Mouse (Mus musculus): ENCODE data around the gene Gstm5. TPM values are rescaled to one million over a fixed set of nuclear protein-coding genes. Genes with fewer than 3 reads are reported as not detected.

Gstm5 gene
- polyA plus RNA-seq, 1 experiment, result 3,160 TPM

GRCm38 (mm10) chr3:107945729-107946128 is 50.1 kb downstream of the Gstm5 start:
- Histone ChIP-seq H3K4me3 (ENCODE audit: control insufficient read depth, low read depth, low read length) (no peak overlapping the region), H3K4me1 (ENCODE audit: control insufficient read depth, insufficient read depth, low read length) (peaks cover 6% of the 10 kb centered on the region), H3K36me3 (ENCODE audit: control insufficient read depth, insufficient read depth, low read length) (no peaks in the 10 kb centered on the region), H3K27me3 (ENCODE audit: control insufficient read depth, insufficient read depth, low read length) (no peaks in the 10 kb centered on the region), H3K27ac (ENCODE audit: control insufficient read depth, insufficient read depth, low read depth, low read length) (peak overlapping the region; percentile 73)
- TF ChIP-seq POLR2A (IDR thresholded peaks at IDR 0.05; ENCODE audit: control insufficient read depth, low read depth, low read length) (no peak), CTCF (IDR thresholded peaks at IDR 0.05; ENCODE audit: control insufficient read depth, insufficient read depth, insufficient replicate concordance, low read depth, low read length) (no peak)

Other genes with a start within 250 kb of the Gstm5 start
- gene Ahcyl1, start 199.3 kb upstream of the Gstm5 start, polyA plus RNA-seq (2012; rRNA removed), result 35.7 and 48.2 TPM in 2 replicates
- 2.8 and 3.5 TPM in 2 replicates for gene Csf1, start 135.4 kb upstream of the Gstm5 start, polyA plus RNA-seq (2012; rRNA removed)
- 27.9 and 29.2 TPM in 2 replicates for gene Eps8l3, start 18.6 kb upstream of the Gstm5 start, polyA plus RNA-seq (2012; rRNA removed)
- gene Gstm7, start 36.0 kb downstream of the Gstm5 start, polyA plus RNA-seq (2012; rRNA removed), result 85.5 and 86.7 TPM in 2 replicates
- 59.3 and 78.5 TPM in 2 replicates for gene Gstm6, start 47.9 kb downstream of the Gstm5 start, polyA plus RNA-seq (2012; rRNA removed)
- gene Gstm3, start 73.5 kb downstream of the Gstm5 start, polyA plus RNA-seq (2012; rRNA removed), result 0.19 TPM in 1 of 2 replicates, not detected in the other
- gene Gstm2, start 90.6 kb downstream of the Gstm5 start, polyA plus RNA-seq (2012; rRNA removed), result 246 and 344 TPM in 2 replicates
- gene Gstm1, start 122.2 kb downstream of the Gstm5 start, polyA plus RNA-seq (2012; rRNA removed), result 547 and 702 TPM in 2 replicates
- 18.9 and 20.7 TPM in 2 replicates for gene Gstm4, start 149.1 kb downstream of the Gstm5 start, polyA plus RNA-seq (2012; rRNA removed)
- gene Ampd2, start 190.8 kb downstream of the Gstm5 start, polyA plus RNA-seq (2012; rRNA removed), result 15.0 and 16.6 TPM in 2 replicates
- 0.40 and 0.71 TPM in 2 replicates for gene Gnat2, start 197.0 kb downstream of the Gstm5 start, polyA plus RNA-seq (2012; rRNA removed)

All from testis, adult 2 months (tissue).